Mouse (Mus musculus) small intestine, adult 2 months (tissue): ENCODE data around the gene Ruvbl2.

Source experiments
- CTCF ChIP-seq: fragments of 200-500 bp; IDR thresholded peaks from 2 replicates; pipeline ENCODE4 v1.5.1; 2012; ENCODE audit warnings: low read depth, mild to moderate bottlenecking, control low read depth, inconsistent platforms, low read length, moderate library complexity, mixed read lengths; ENCODE audit not compliant: insufficient replicate concordance, insufficient read length; ENCODE audit errors: extremely low read depth
- POLR2A ChIP-seq: fragments of 200-500 bp; IDR thresholded peaks from 2 replicates; pipeline ENCODE4 v1.6.1; 2012; ENCODE audit warnings: low read depth, mild to moderate bottlenecking, control low read depth, inconsistent platforms, low read length, moderate library complexity

GRCm38 (mm10) chr7:45475291-45475969 is 37.5 kb upstream of the Ruvbl2 start:
- TF ChIP-seq CTCF (no peak), POLR2A (no peak)
